Mouse (Mus musculus) thymus, adult 2 months (tissue): ENCODE measurements around the gene Dpy19l1. TPM values are rescaled to one million over a fixed set of nuclear protein-coding genes. Genes with fewer than 3 reads are reported as not detected.

ENCODE experiments used
- DNase-seq: peaks from one replicate; pipeline ENCODE4 v3.0.0; 2021
- H3K27ac ChIP-seq: fragments of 200-500 bp; 2 replicates; pipeline ENCODE4 v1.5.1; 2012; ENCODE audit warnings: low read length, control low read depth; ENCODE audit not compliant: control insufficient read depth, insufficient read depth
- H3K27me3 ChIP-seq: fragments of 200-500 bp; 2 replicates; pipeline ENCODE4 v1.6.1; 2012; ENCODE audit warnings: mild to moderate bottlenecking, low read length, moderate library complexity, mixed read lengths; ENCODE audit not compliant: control insufficient read depth, insufficient read depth
- H3K36me3 ChIP-seq: fragments of 200-500 bp; 2 replicates; pipeline ENCODE4 v1.6.1; 2012; ENCODE audit warnings: mild to moderate bottlenecking, low read length, moderate library complexity; ENCODE audit not compliant: control insufficient read depth, insufficient read depth
- H3K4me1 ChIP-seq: fragments of 200-500 bp; replicated peaks from 2 replicates; pipeline ENCODE4 v1.6.1; 2012; ENCODE audit warnings: low read length; ENCODE audit not compliant: control insufficient read depth, insufficient read depth
- H3K4me3 ChIP-seq: fragments of 200-500 bp; 2 replicates; pipeline ENCODE4 v1.5.1; 2012; ENCODE audit warnings: mild to moderate bottlenecking, low read length, control low read depth, moderate library complexity; ENCODE audit not compliant: control insufficient read depth, insufficient read depth
- CTCF ChIP-seq: fragments of 200-500 bp; IDR thresholded peaks from 2 replicates; pipeline ENCODE4 v1.5.1; 2012; ENCODE audit warnings: mild to moderate bottlenecking, control low read depth, low read length, moderate library complexity, borderline replicate concordance; ENCODE audit not compliant: control insufficient read depth, poor library complexity, insufficient read depth; ENCODE audit errors: extremely low read depth
- POLR2A ChIP-seq: fragments of 200-500 bp; IDR thresholded peaks from 2 replicates; pipeline ENCODE4 v1.6.1; 2012; ENCODE audit warnings: mild to moderate bottlenecking, low read length, control low read depth, moderate library complexity; ENCODE audit not compliant: control insufficient read depth, poor library complexity, insufficient read depth; ENCODE audit errors: extremely low read depth
- WGBS: fragments of 180-500 bp; shearing (Covaris S2); methylation state at CpG from one replicate; pipeline ENCODE4 v1.1.7; 2018; 5-methylcytosine and 5-hydroxymethylcytosine counted together
- polyA plus RNA-seq: library from polyadenylated mRNA; depleted of rRNA; stranded (reverse); fragments of >200 nt; gene quantifications from 2 replicates; pipeline ENCODE4 v1.2.3, GENCODE M21; 2012

Gene Dpy19l1
- polyA plus RNA-seq, 1 experiment = 9.9 TPM

DNA sequence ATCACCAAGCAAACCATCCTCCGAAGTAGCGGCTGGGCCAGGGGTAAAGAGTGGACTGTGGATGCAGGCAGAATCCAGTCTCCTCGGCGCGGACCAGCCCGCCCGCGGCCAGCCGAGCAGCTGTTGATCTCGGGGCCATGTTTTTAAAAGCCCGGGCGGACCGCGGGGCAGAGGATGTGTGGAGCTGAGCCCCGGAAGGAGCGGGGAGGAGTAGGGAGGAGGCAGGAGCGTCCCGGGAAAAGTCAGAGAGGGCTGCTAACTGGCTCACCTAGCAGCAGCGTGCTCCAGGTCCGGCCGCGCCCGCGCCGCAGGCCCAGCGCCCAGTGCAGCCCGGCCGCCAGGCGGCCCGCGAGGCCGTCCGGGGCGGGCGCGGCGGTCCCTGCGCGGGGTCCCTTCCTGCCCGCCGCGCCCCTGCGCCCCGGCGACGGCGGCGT is 352 bp downstream of the Dpy19l1 start:
- no peak for TF ChIP-seq POLR2A
- peak; percentile 18; the same call in 1 of the 2 replicates for TF ChIP-seq CTCF
- peaks cover 7% of the 10 kb centered on the region; the same call in 1 of the 2 replicates for H3K4me1 ChIP-seq
- H3K27ac ChIP-seq = no peak overlapping the region
- H3K36me3 ChIP-seq = no peaks in the 10 kb centered on the region
- DNase-seq = peak; percentile 56
- WGBS = 7% methylated on average over 41 of the region's 48 CpGs
- H3K4me3 ChIP-seq = peak overlapping the region; percentile 82
- no peaks in the 10 kb centered on the region for H3K27me3 ChIP-seq

DNA sequence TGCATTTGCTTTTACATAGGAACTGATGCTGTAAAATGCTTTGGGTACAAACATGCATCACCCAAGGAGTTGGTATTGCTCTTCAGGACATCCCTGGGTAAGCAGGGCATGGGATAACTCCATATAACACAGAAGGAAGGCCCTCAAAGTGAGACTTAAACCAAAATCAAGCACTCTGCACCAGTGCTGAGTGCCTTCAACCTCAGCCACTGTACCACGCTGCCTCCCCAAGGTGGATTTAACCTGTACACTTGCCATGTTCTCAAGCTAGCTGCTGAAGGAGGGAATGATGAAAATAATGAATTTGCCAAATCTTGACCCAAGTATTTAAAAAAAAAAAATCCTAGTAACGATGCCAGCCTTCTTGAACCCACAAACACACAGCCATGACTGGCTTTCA is 1.3 kb downstream of the Dpy19l1 start:
- 54% methylated on average over 2 of the region's 2 CpGs for WGBS
- no peak for DNase-seq
- Histone ChIP-seq H3K27me3 (no peaks in the 10 kb centered on the region), H3K4me1 (peaks cover 7% of the 10 kb centered on the region; the same call in 1 of the 2 replicates), H3K27ac (no peak overlapping the region), H3K4me3 (no peak overlapping the region), H3K36me3 (no peaks in the 10 kb centered on the region)
- no peak for TF ChIP-seq CTCF
- no peak for TF ChIP-seq POLR2A

GRCm38 (mm10) chr9:24496226-24496625 is 6.7 kb downstream of the Dpy19l1 start:
- no peaks in the 10 kb centered on the region for H3K36me3 ChIP-seq
- H3K4me1 ChIP-seq = no peaks in the 10 kb centered on the region
- H3K27ac ChIP-seq = no peak overlapping the region
- TF ChIP-seq POLR2A = no peak
- no peak for TF ChIP-seq CTCF
- WGBS = 95% methylated on average over 2 of the region's 2 CpGs
- H3K4me3 ChIP-seq = no peak overlapping the region
- no peaks in the 10 kb centered on the region for H3K27me3 ChIP-seq
- no peak for DNase-seq

- 92% methylated on average over 5 of the region's 5 CpGs for WGBS
- Histone ChIP-seq H3K4me1 (no peaks in the 10 kb centered on the region), H3K36me3 (no peaks in the 10 kb centered on the region), H3K27ac (no peak overlapping the region), H3K4me3 (no peak overlapping the region), H3K27me3 (no peaks in the 10 kb centered on the region)
- DNase-seq = no peak
- no peak for TF ChIP-seq CTCF
- no peak for TF ChIP-seq POLR2A
These were observed 12.4 kb downstream of the Dpy19l1 start for GRCm38 (mm10) chr9:24490516-24490915.

GRCm38 (mm10) chr9:24488425-24489104 is 14.4 kb downstream of the Dpy19l1 start:
- no peaks in the 10 kb centered on the region for H3K27me3 ChIP-seq
- H3K27ac ChIP-seq = no peak overlapping the region
- no peak for DNase-seq
- H3K36me3 ChIP-seq = no peaks in the 10 kb centered on the region
- no peaks in the 10 kb centered on the region for H3K4me1 ChIP-seq
- no peak overlapping the region for H3K4me3 ChIP-seq
- TF ChIP-seq CTCF (no peak), POLR2A (no peak)
- WGBS = 93% methylated on average over 6 of the region's 6 CpGs

GRCm38 (mm10) chr9:24482375-24482774 is 20.6 kb downstream of the Dpy19l1 start:
- Histone ChIP-seq H3K4me1 (no peaks in the 10 kb centered on the region), H3K27ac (no peak overlapping the region), H3K4me3 (no peak overlapping the region), H3K36me3 (no peaks in the 10 kb centered on the region), H3K27me3 (no peaks in the 10 kb centered on the region)
- 91% methylated on average over 5 of the region's 5 CpGs for WGBS
- TF ChIP-seq CTCF = no peak
- no peak for TF ChIP-seq POLR2A
- DNase-seq = no peak
